Mouse (Mus musculus) kidney, adult 2 months (tissue): ENCODE measurements around the gene Inha. TPM values are rescaled to one million over a fixed set of nuclear protein-coding genes. Genes with fewer than 3 reads are reported as not detected.

Experiments
- DNase-seq: peaks from one replicate; pipeline ENCODE4 v3.0.0; 2021
- H3K27ac ChIP-seq: fragments of 200-500 bp; 2 replicates; pipeline ENCODE4 v1.5.1; 2012; ENCODE audit warnings: low read depth, low read length, control low read depth, inconsistent platforms; ENCODE audit not compliant: insufficient read depth
- H3K27me3 ChIP-seq: fragments of 200-500 bp; replicated peaks from 2 replicates; pipeline ENCODE4 v1.6.1; 2012; ENCODE audit warnings: mild to moderate bottlenecking, moderate library complexity, low read length, inconsistent platforms; ENCODE audit not compliant: control insufficient read depth, insufficient read depth
- H3K36me3 ChIP-seq: fragments of 200-500 bp; 2 replicates; pipeline ENCODE4 v1.6.1; 2012; ENCODE audit warnings: mild to moderate bottlenecking, moderate library complexity, low read length, inconsistent platforms; ENCODE audit not compliant: control insufficient read depth, insufficient read depth
- H3K4me1 ChIP-seq: fragments of 200-500 bp; 2 replicates; pipeline ENCODE4 v1.6.1; 2011; ENCODE audit warnings: low read length; ENCODE audit not compliant: control insufficient read depth, insufficient read depth
- H3K4me3 ChIP-seq: fragments of 200-500 bp; 2 replicates; pipeline ENCODE4 v1.5.1; 2011; ENCODE audit warnings: mild to moderate bottlenecking, low read depth, low read length, control low read depth; ENCODE audit not compliant: insufficient read depth
- CTCF ChIP-seq: fragments of 200-500 bp; conservative IDR thresholded peaks from 2 replicates; pipeline ENCODE4 v1.5.1; 2011; ENCODE audit warnings: low read depth, mild to moderate bottlenecking, control low read depth, low read length, moderate library complexity, mixed read lengths; ENCODE audit not compliant: insufficient read depth, insufficient read length
- POLR2A ChIP-seq: fragments of 200-500 bp; IDR thresholded peaks from one replicate; pipeline ENCODE4 v1.6.1; 2011; ENCODE audit warnings: low read depth, low read length, control low read depth
- WGBS: fragments of 180-500 bp; shearing (Covaris S2); methylation state at CpG from one replicate; pipeline ENCODE4 v1.1.7; 2018; 5-methylcytosine and 5-hydroxymethylcytosine counted together
- polyA plus RNA-seq: library from polyadenylated mRNA; depleted of rRNA; stranded (reverse); fragments of >200 nt; gene quantifications from 2 replicates; pipeline ENCODE4 v1.2.3, GENCODE M21; 2012

Gene Inha
- polyA plus RNA-seq, 1 experiment: 3.9 TPM

DNA sequence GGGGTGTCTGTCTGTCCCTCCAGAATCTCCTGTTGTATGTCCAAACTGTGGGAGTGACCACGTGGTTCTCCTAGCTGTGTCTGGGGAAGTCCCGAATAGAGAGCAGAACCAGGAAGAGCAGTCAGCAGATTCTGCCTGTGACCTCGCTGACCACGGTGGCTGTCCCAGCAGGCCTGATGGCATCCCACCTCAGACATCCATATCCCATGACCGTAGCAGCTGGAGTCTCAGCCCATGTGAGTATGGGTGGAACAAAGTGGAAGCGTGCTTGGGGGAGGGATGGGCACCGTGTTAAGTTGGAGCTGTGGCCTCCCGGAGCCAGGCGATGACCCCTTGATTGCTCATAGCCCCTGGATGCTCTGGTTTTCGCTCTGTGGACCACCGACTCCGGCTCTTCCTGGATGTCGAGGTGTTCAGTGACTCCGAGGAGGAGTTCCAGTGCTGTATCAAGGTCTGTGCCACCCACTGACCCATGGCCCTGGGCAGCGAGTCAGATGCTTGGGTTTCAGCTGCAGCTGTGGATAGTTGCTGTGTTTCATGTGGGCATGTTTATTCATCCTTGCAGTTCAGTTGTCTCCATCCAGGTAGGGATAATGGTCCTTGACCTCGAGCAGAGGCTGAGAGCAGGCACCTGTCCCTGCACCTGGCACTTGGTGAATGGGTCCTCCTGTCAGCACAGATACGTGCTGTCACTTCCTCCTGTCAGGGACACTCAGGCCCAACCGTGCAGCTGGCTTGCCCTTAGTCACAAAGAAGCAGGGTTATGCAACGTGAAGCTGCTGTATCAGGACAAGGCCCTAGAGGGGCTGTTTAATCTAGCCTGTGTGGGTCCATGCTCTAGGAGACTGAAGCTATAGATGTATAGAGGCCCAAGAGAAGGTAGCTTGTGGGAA lies 25.6 kb downstream of the Inha start:
- no peaks in the 10 kb centered on the region for H3K4me1 ChIP-seq
- H3K36me3 ChIP-seq: 0 out of 2 replicates have a peak, but pooled peaks cover 2% of the 10 kb centered on the region
- H3K4me3 ChIP-seq: no peak overlapping the region
- no peaks in the 10 kb centered on the region for H3K27me3 ChIP-seq
- no peak overlapping the region for H3K27ac ChIP-seq
- TF ChIP-seq CTCF (no peak), POLR2A (no peak)
- 65% methylated on average over 19 of the region's 19 CpGs for WGBS
- no peak for DNase-seq

GRCm38 (mm10) chr1:75533325-75534252 lies 26.7 kb downstream of the Inha start:
- Histone ChIP-seq H3K4me3 (no peak overlapping the region), H3K27ac (no peak overlapping the region), H3K4me1 (no peaks in the 10 kb centered on the region), H3K36me3 (0 out of 2 replicates have a peak, but pooled peaks cover 2% of the 10 kb centered on the region), H3K27me3 (no peaks in the 10 kb centered on the region)
- DNase-seq: no peak
- no peak for TF ChIP-seq POLR2A
- TF ChIP-seq CTCF: no peak
- WGBS: 73% methylated on average over 19 of the region's 19 CpGs

DNA sequence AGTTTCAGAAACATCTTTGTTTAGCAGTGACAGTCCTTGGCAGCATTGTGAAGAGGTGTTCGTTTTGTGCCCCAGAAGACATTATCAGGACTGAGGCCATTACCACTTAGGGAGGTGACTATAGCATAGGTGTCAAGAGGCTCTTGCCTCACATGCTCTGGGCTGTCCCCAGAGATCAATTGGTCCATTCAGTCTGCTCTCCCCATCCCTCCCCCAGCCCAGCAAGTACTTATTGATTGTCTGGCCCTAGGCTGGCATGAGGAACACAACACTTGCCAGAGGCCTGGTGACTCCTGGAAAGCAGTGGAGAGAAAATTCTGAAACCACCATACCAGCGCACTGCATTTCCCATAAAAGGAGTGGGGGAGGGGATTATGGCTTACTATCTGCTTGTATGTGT lies 30.7 kb downstream of the Inha start:
- Histone ChIP-seq H3K27me3 (no peaks in the 10 kb centered on the region), H3K27ac (no peak overlapping the region), H3K36me3 (0 out of 2 replicates have a peak, but pooled peaks cover 2% of the 10 kb centered on the region), H3K4me1 (peaks cover 3% of the 10 kb centered on the region; the same call in 1 of the 2 replicates), H3K4me3 (no peak overlapping the region)
- no peak for TF ChIP-seq CTCF
- no peak for TF ChIP-seq POLR2A
- 79% methylated on average over 2 of the region's 2 CpGs for WGBS
- DNase-seq: no peak

- TF ChIP-seq CTCF (no peak), POLR2A (no peak)
- no peak for DNase-seq
- H3K27me3 ChIP-seq: no peaks in the 10 kb centered on the region
- H3K36me3 ChIP-seq: 0 out of 2 replicates have a peak, but pooled peaks cover 2% of the 10 kb centered on the region
- H3K27ac ChIP-seq: no peak overlapping the region
- H3K4me1 ChIP-seq: peaks cover 3% of the 10 kb centered on the region; the same call in 1 of the 2 replicates
- no peak overlapping the region for H3K4me3 ChIP-seq
- 59% methylated on average over 9 of the region's 9 CpGs for WGBS
These were observed 31.8 kb downstream of the Inha start for GRCm38 (mm10) chr1:75538597-75539190.

- 72% methylated on average over 7 of the region's 7 CpGs for WGBS
- H3K27ac ChIP-seq: no peak overlapping the region
- no peaks in the 10 kb centered on the region for H3K27me3 ChIP-seq
These were observed 34.6 kb downstream of the Inha start for GRCm38 (mm10) chr1:75541496-75541895.

DNA sequence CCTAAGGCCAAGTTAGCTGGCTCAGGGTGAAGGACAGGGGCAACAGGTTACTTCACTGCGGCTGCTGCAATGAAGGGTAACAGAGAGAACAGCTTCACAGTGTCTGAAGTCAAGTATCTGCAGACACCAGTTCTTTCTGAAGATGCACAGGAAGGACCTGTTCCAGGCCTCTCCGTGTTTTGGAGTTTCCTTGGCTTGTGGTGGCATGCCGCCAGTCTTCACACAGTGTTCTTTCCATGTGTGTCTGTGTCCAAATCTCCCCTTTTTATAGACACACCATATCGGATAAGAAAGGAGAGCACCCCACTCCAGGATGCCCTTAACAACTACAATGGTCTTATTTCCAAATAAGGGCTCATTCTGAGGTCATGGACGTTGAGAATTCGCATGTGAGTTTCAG lies 37.5 kb downstream of the Inha start:
- DNase-seq: no peak
- TF ChIP-seq CTCF (no peak), POLR2A (no peak)
- no peaks in the 10 kb centered on the region for H3K27me3 ChIP-seq
- WGBS: 88% methylated on average over 6 of the region's 6 CpGs
- no peak overlapping the region for H3K27ac ChIP-seq
- peaks cover 3% of the 10 kb centered on the region; the same call in 1 of the 2 replicates for H3K4me1 ChIP-seq
- no peak overlapping the region for H3K4me3 ChIP-seq
- H3K36me3 ChIP-seq: no peaks in the 10 kb centered on the region

More at GRCm38 (mm10) chr1:75541496-75541895, 34.6 kb downstream of the Inha start:
- H3K4me1 ChIP-seq: peaks cover 3% of the 10 kb centered on the region; the same call in 1 of the 2 replicates
- DNase-seq: peak; percentile 51
- no peaks in the 10 kb centered on the region for H3K36me3 ChIP-seq
- TF ChIP-seq CTCF: no peak
- TF ChIP-seq POLR2A: no peak
- H3K4me3 ChIP-seq: no peak overlapping the region
